Mouse (Mus musculus): ENCODE data around the gene Dusp14.

DNA sequence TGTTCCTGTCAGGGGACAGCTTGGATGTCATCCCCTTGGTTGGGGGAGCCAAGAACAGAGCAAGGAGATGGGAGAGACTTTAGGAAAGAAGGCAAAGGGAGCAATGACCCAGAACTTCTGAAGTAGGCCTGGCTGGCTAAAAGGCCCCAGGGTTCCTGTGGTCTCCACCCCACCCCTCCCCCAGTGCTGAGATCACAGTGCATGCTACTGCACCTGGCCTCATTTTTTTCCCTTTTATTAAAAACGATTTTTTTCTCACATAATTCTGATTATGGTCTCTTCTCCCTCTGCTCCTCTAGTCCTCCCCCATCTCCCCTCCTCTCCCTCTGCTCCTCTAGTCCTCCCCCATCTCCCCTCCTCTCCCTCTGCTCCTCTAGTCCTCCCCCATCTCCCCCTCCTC lies 24.1 kb downstream of the Dusp14 start:
- TF ChIP-seq CTCF (IDR thresholded peaks at IDR 0.05; ENCODE audit: low read depth) (no peak), EP300 (IDR thresholded peaks at IDR 0.05; ENCODE audit: low read depth) (no peak)
